16 mouse cellular contexts compared by ENCODE assay signal in genomic region chr3:41583092-41583491, GRCm38 (mm10). TPM values are rescaled to one million over a fixed set of nuclear protein-coding genes. Genes with fewer than 3 reads are reported as not detected.
A peak's percentile ranks its signal among the peaks of the same experiment; 100 is the strongest.
DNase-seq lines count a peak whose midpoint lies in the region; ATAC-seq and TF ChIP-seq lines count a peak whose summit lies in the region.
"Had no signal": no experiment of that assay in that cellular context is flagged by ENCODE, and none has a peak within 500 bp of the region (broad histone marks: within the 10 kb centered on the region; RNA-seq: fewer than 3 reads in every experiment).

No protein-coding gene starts in this region.

- no peak overlapping the region for H3K9ac ChIP-seq in embryonic facial prominence, embryonic 11.5 days (replicated peaks; ENCODE audit: low read length)
- no peak overlapping the region for H3K9ac ChIP-seq in hindbrain, embryonic 14.5 days
- H3K9ac ChIP-seq in hindbrain, embryonic 12.5 days: no peak overlapping the region
- H3K9ac ChIP-seq in liver, embryonic 13.5 days: no peak overlapping the region
- no peak overlapping the region for H3K9ac ChIP-seq in liver, embryonic 11.5 days (ENCODE audit: low read depth, low read length)
- H3K9ac ChIP-seq in intestine, postnatal 0 days (ENCODE audit: low read depth, low read length): no peak overlapping the region

- H3K4me2 ChIP-seq in embryonic facial prominence, embryonic 11.5 days (ENCODE audit: low read depth, low read length): no peak overlapping the region
- H3K4me2 ChIP-seq in hindbrain, embryonic 14.5 days (replicated peaks): no peak overlapping the region
- H3K4me2 ChIP-seq in hindbrain, embryonic 12.5 days (replicated peaks): no peak overlapping the region
- no peak overlapping the region for H3K4me2 ChIP-seq in liver, embryonic 13.5 days
- no peak overlapping the region for H3K4me2 ChIP-seq in liver, embryonic 11.5 days
- H3K4me2 ChIP-seq in intestine, postnatal 0 days (replicated peaks; ENCODE audit: low read depth): no peak overlapping the region

- H3K27ac ChIP-seq in embryonic facial prominence, embryonic 11.5 days (replicated peaks; ENCODE audit: low read depth, low read length): no peak overlapping the region
- no peak overlapping the region for H3K27ac ChIP-seq in embryonic facial prominence, embryonic 10.5 days (replicated peaks)
- 0 out of 2 replicates have a peak overlapping the region, but pooled peaks have one; percentile 20 for H3K27ac ChIP-seq in hindbrain, embryonic 14.5 days
- no peak overlapping the region for H3K27ac ChIP-seq in hindbrain, embryonic 12.5 days
- 0 out of 2 replicates have a peak overlapping the region, but pooled peaks have one; percentile 82 for H3K27ac ChIP-seq in liver, embryonic 13.5 days
- H3K27ac ChIP-seq in liver, embryonic 11.5 days (ENCODE audit: low read depth, low read length): no peak overlapping the region
- H3K27ac ChIP-seq in intestine, postnatal 0 days (ENCODE audit: low read depth, low read length): peak overlapping the region; percentile 91
- H3K27ac ChIP-seq: limb, embryonic 10.5 days; midbrain, embryonic 10.5 days had no signal

- no peaks in the 10 kb centered on the region for H3K36me3 ChIP-seq in embryonic facial prominence, embryonic 11.5 days (replicated peaks; ENCODE audit: control insufficient read depth, insufficient read depth, low read depth, low read length)
- peaks cover 23% of the 10 kb centered on the region for H3K36me3 ChIP-seq in embryonic facial prominence, embryonic 10.5 days (replicated peaks)
- H3K36me3 ChIP-seq in hindbrain, embryonic 14.5 days (replicated peaks; ENCODE audit: control insufficient read depth, insufficient read depth): no peaks in the 10 kb centered on the region
- H3K36me3 ChIP-seq in hindbrain, embryonic 12.5 days: no peaks in the 10 kb centered on the region
- peaks cover 20% of the 10 kb centered on the region for H3K36me3 ChIP-seq in liver, embryonic 13.5 days
- no peaks in the 10 kb centered on the region for H3K36me3 ChIP-seq in liver, embryonic 11.5 days (ENCODE audit: control insufficient read depth, insufficient read depth, low read length)
- H3K36me3 ChIP-seq in intestine, postnatal 0 days (ENCODE audit: control insufficient read depth, insufficient read depth): no peaks in the 10 kb centered on the region
- H3K36me3 ChIP-seq: limb, embryonic 10.5 days had no signal

- H3K9me3 ChIP-seq in embryonic facial prominence, embryonic 11.5 days (replicated peaks; ENCODE audit: control insufficient read depth, low read length): no peaks in the 10 kb centered on the region
- no peaks in the 10 kb centered on the region for H3K9me3 ChIP-seq in embryonic facial prominence, embryonic 10.5 days
- H3K9me3 ChIP-seq in hindbrain, embryonic 14.5 days (ENCODE audit: control insufficient read depth, low read length): no peaks in the 10 kb centered on the region
- H3K9me3 ChIP-seq in hindbrain, embryonic 12.5 days (replicated peaks): no peaks in the 10 kb centered on the region
- H3K9me3 ChIP-seq in liver, embryonic 13.5 days (replicated peaks): no peaks in the 10 kb centered on the region
- no peaks in the 10 kb centered on the region for H3K9me3 ChIP-seq in liver, embryonic 11.5 days (ENCODE audit: control insufficient read depth, low read length)
- no peaks in the 10 kb centered on the region for H3K9me3 ChIP-seq in intestine, postnatal 0 days (ENCODE audit: control insufficient read depth)
- H3K9me3 ChIP-seq: limb, embryonic 10.5 days; midbrain, embryonic 10.5 days had no signal

- WGBS in embryonic facial prominence, embryonic 11.5 days: 95% methylated on average over 14 of the region's 14 CpGs
- 94% methylated on average over 14 of the region's 14 CpGs for whole genome bisulfite sequencing in embryonic facial prominence, embryonic 10.5 days
- WGBS in hindbrain, embryonic 14.5 days: 83% methylated on average over 14 of the region's 14 CpGs
- WGBS in hindbrain, embryonic 12.5 days: 91% methylated on average over 14 of the region's 14 CpGs
- 88% methylated on average over 14 of the region's 14 CpGs for WGBS in liver, embryonic 13.5 days (ENCODE audit: insufficient replicate concordance)
- 92% methylated on average over 14 of the region's 14 CpGs for WGBS in liver, embryonic 11.5 days
- 92% methylated on average over 14 of the region's 14 CpGs for WGBS in intestine, postnatal 0 days

- H3K4me3 ChIP-seq in embryonic facial prominence, embryonic 11.5 days (ENCODE audit: low read depth, low read length): no peak overlapping the region
- H3K4me3 ChIP-seq in embryonic facial prominence, embryonic 10.5 days: no peak overlapping the region
- no peak overlapping the region for H3K4me3 ChIP-seq in hindbrain, embryonic 14.5 days (replicated peaks; ENCODE audit: low read length)
- no peak overlapping the region for H3K4me3 ChIP-seq in hindbrain, embryonic 12.5 days
- H3K4me3 ChIP-seq in liver, embryonic 13.5 days (replicated peaks): no peak overlapping the region
- no peak overlapping the region for H3K4me3 ChIP-seq in liver, embryonic 11.5 days (ENCODE audit: low read depth, low read length)
- H3K4me3 ChIP-seq in intestine, postnatal 0 days (ENCODE audit: low read depth, low read length): no peak overlapping the region
- H3K4me3 ChIP-seq: erythroblast, embryonic 14.5 days; limb, embryonic 10.5 days; midbrain, embryonic 10.5 days had no signal

- ATAC-seq in embryonic facial prominence, embryonic 11.5 days (replicated peaks; ENCODE audit: insufficient number of reproducible peaks, low FRiP score, low TSS enrichment, low read depth): 0 out of 2 replicates have a peak, but pooled peaks have one; percentile 27
- no peak for ATAC-seq in hindbrain, embryonic 14.5 days (ENCODE audit: low FRiP score)
- no peak; the same call in 1 of the 2 replicates for ATAC-seq in hindbrain, embryonic 12.5 days (ENCODE audit: low FRiP score)
- ATAC-seq in liver, embryonic 13.5 days (ENCODE audit: low read depth): no peak
- ATAC-seq in liver, embryonic 11.5 days (replicated peaks; ENCODE audit: low FRiP score): no peak
- ATAC-seq in intestine, postnatal 0 days: no peak

- TF ChIP-seq CTCF in intestine, postnatal 0 days (IDR thresholded peaks at IDR 0.05; ENCODE audit: low read depth): no peak

- DNase-seq in embryonic facial prominence, embryonic 11.5 days (ENCODE audit: low spot score): no peak
- DNase-seq in embryonic facial prominence, embryonic 10.5 days (ENCODE audit: low spot score): no peak
- no peak for DNase-seq in hindbrain, embryonic 14.5 days (ENCODE audit: low spot score)
- DNase-seq in liver, embryonic 13.5 days: no peak
- DNase-seq in liver, embryonic 11.5 days (ENCODE audit: low spot score): no peak
- no peak for DNase-seq in thymus, postnatal 10 days (ENCODE audit: low spot score in 2 of 2)
- DNase-seq: kidney, adult 8-10 months; layer of hippocampus, postnatal 36 days; lung, adult 2 months; lung, postnatal 36 days; right cerebral cortex, adult 18-20 months had no signal

- H3K27me3 ChIP-seq in embryonic facial prominence, embryonic 11.5 days (ENCODE audit: control insufficient read depth, insufficient read depth, low read length): no peaks in the 10 kb centered on the region
- H3K27me3 ChIP-seq in embryonic facial prominence, embryonic 10.5 days (replicated peaks; ENCODE audit: low read depth, poor library complexity, severe bottlenecking): no peaks in the 10 kb centered on the region
- no peaks in the 10 kb centered on the region for H3K27me3 ChIP-seq in hindbrain, embryonic 14.5 days (ENCODE audit: control insufficient read depth, insufficient read depth, low read length)
- H3K27me3 ChIP-seq in hindbrain, embryonic 12.5 days: no peaks in the 10 kb centered on the region
- H3K27me3 ChIP-seq in liver, embryonic 13.5 days: no peaks in the 10 kb centered on the region
- no peaks in the 10 kb centered on the region for H3K27me3 ChIP-seq in liver, embryonic 11.5 days (replicated peaks; ENCODE audit: control insufficient read depth, insufficient read depth, low read length)
- no peaks in the 10 kb centered on the region for H3K27me3 ChIP-seq in intestine, postnatal 0 days (replicated peaks; ENCODE audit: control insufficient read depth, insufficient read depth, low read length)

- H3K4me1 ChIP-seq in embryonic facial prominence, embryonic 11.5 days (ENCODE audit: control insufficient read depth, insufficient read depth, low read length): no peaks in the 10 kb centered on the region
- peaks cover 49% of the 10 kb centered on the region for H3K4me1 ChIP-seq in embryonic facial prominence, embryonic 10.5 days
- H3K4me1 ChIP-seq in hindbrain, embryonic 14.5 days (replicated peaks; ENCODE audit: control insufficient read depth, insufficient read depth, low read length): peaks cover 20% of the 10 kb centered on the region
- H3K4me1 ChIP-seq in hindbrain, embryonic 12.5 days: peaks cover 37% of the 10 kb centered on the region
- H3K4me1 ChIP-seq in liver, embryonic 13.5 days (replicated peaks): peaks cover 83% of the 10 kb centered on the region
- H3K4me1 ChIP-seq in liver, embryonic 11.5 days (replicated peaks; ENCODE audit: control insufficient read depth, insufficient read depth, low read length): peaks cover 21% of the 10 kb centered on the region
- H3K4me1 ChIP-seq in intestine, postnatal 0 days (replicated peaks; ENCODE audit: control insufficient read depth, insufficient read depth, low read length): peaks cover 38% of the 10 kb centered on the region

RNA-seq across cellular contexts. Expression of gene Jade1, which starts 27.6 kb away (rescaled TPM):
- polyA plus RNA-seq in embryonic facial prominence, embryonic 11.5 days (2014; fragmentation: Nextera tagmentation; extraction: Ambion mirVana): 12.7 and 13.1 TPM in 2 replicates
- polyA plus RNA-seq in embryonic facial prominence, embryonic 10.5 days (2016; fragmentation: Nextera tagmentation; extraction: Ambion mirVana): 15.5 and 18.8 TPM in 2 replicates
- 13.3 and 16.6 TPM in 2 replicates for polyA plus RNA-seq in hindbrain, embryonic 14.5 days (2014; fragmentation: Nextera tagmentation; extraction: Ambion mirVana)
- 14.7 and 16.0 TPM in 2 replicates for polyA plus RNA-seq in hindbrain, embryonic 12.5 days (2016; fragmentation: Nextera tagmentation; extraction: Ambion mirVana)
- 11.3 and 12.7 TPM in 2 replicates for polyA plus RNA-seq in liver, embryonic 13.5 days (2015; fragmentation: Nextera tagmentation; extraction: Ambion mirVana)
- 16.7 and 18.6 TPM in 2 replicates for polyA plus RNA-seq in liver, embryonic 11.5 days (2014; fragmentation: Nextera tagmentation; extraction: Ambion mirVana)
- 15.3 and 18.4 TPM in 2 replicates for polyA plus RNA-seq in intestine, postnatal 0 days (2015; fragmentation: Nextera tagmentation; extraction: Ambion mirVana)

Comparison
In these comparisons a context has a peak if more than half of its experiments do, and no peak if none do; other contexts are left out.
1. H3K27ac ChIP-seq: peak in hindbrain, embryonic 14.5 days (single experiment), liver, embryonic 13.5 days (single experiment) and intestine, postnatal 0 days (single experiment); none in embryonic facial prominence, embryonic 11.5 days (single experiment), embryonic facial prominence, embryonic 10.5 days (single experiment), hindbrain, embryonic 12.5 days (single experiment) and liver, embryonic 11.5 days (single experiment).